Mouse (Mus musculus) gastrocnemius, postnatal 4 days (tissue): Measurements from ENCODE around the gene Itgal. TPM values are rescaled to one million over a fixed set of nuclear protein-coding genes. Genes with fewer than 3 reads are reported as not detected.

ENCODE experiments used
- DNase-seq, 2 experiments: peaks; one replicate each; pipeline ENCODE4 v3.0.0; 2021 to 2022; ENCODE audit warnings: low spot score in 2 of 2, mixed read lengths in 2 of 2
- total RNA-seq, 2 experiments: library from RNA; stranded (reverse); gene quantifications; 2 replicates each; pipeline ENCODE4 v1.2.3; 2021

Itgal gene
- total RNA-seq, 2 experiments from 2014 or later = 1.8 to 2.8 TPM

DNA sequence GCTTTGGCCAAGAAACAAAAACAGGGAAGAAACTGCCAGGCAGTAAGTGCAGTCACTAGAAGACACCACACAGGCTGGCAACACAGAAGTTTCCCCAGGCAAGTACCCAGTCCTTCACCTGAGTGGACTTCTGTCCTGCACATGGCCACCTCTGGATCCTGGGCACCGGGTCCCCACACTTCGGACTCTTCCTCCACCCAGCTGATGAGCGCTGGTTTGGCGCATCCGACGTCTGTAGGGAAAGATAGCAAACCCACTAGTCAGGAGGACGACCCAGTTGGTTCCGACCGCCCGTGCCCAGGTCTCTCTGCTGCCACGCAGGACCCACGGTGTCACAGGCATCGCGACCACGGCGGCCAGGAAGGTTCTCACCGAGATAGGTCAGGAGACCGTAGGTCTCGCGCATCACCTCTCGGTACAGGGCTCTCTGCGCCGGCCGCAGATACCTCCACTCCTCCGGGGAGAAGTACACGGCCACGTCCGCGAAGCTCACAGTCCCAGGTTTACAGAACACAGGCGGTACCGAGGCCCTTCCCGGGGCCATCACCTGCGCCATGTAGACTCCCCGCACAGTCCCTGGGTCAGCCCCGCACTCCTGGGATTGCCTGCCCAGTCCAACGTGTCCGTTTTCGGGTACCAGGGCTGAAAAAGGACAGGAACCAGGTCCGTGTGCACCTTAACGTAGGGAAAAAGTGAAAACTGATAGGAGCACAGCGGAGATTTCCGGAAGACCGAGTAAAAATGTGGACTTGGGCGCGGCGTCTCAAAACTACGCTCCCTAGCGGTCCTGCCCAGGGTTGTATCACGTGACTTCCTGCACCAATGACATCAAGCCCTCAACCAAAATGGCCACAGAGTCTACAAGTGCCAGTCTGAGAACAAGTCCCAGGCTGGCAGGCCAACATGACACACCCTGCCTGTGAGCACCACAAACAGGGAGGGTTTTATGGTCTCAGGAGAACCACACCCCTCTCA, 79.5 kb downstream of the Itgal start, which contains the start of gene Zfp747:
Zfp747 (minus strand) TSS at position 780 of the 975 bp plus-strand sequence.
- DNase-seq = peak; percentile 70 to 91

DNA sequence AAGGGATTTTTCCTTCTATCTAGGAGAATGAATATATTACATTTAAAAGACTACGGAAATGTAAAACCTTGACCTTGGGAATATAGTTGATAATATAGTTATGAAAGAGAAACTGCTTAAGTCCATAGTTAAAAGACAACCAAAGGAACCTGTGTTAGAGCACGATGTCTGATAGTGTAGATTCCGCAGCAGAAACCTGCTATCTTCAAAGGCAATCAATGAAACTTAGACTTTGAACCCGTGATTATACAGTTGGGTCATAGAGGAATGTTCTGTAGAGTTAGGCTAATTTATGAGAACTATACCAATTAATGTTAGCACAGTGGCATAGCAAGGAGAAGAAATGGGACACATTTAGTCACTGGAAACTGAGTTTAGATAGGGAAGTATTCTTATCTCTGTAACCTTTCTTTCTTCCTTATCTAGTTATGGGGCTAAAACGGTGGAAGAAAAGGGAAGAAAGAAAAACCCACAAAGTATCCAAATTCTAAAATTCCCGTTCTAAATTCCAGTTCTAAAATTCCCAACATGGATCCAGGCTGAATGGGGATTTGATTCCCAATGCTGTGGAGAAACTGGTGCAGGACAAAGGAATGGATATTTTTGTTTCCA, 82.4 kb downstream of the Itgal start:
- DNase-seq = no peak

Other genes starting within 250 kb of the Itgal start
- gene Zg16, start 208.9 kb upstream of the Itgal start, total RNA-seq = under 1 TPM in 1 of 2 experiments, not detected in 1; 0.47 TPM
- 1 to 10 TPM; 1.3 to 1.8 TPM for gene AI467606, start 204.9 kb upstream of the Itgal start, total RNA-seq
- gene Qprt, start 174.0 kb upstream of the Itgal start, total RNA-seq = 1 to 10 TPM; 4.6 to 5.2 TPM
- under 1 TPM; 0.54 to 0.91 TPM for gene Spn, start 158.4 kb upstream of the Itgal start, total RNA-seq
- 10 to 100 TPM; 47.4 to 55.9 TPM for gene Cd2bp2, start 100.2 kb upstream of the Itgal start, total RNA-seq
- 10 to 100 TPM; 48.0 to 51.7 TPM for gene Tbc1d10b, start 87.8 kb upstream of the Itgal start, total RNA-seq
- over 10,000 TPM; 28,893 to 32,257 TPM for gene Mylpf, start 87.4 kb upstream of the Itgal start, total RNA-seq
- 1 to 10 TPM; 9.0 to 9.8 TPM for gene Zfp553, start 63.2 kb upstream of the Itgal start, total RNA-seq
- gene Sept1, start 63.1 kb upstream of the Itgal start, total RNA-seq = 1 to 10 TPM; 7.4 to 7.6 TPM
- gene Zfp771, start 52.0 kb upstream of the Itgal start, total RNA-seq = 10 to 100 TPM; 23.7 to 29.6 TPM
- gene Dctpp1, start 35.6 kb upstream of the Itgal start, total RNA-seq = 10 to 100 TPM; 35.6 to 48.5 TPM
- 10 to 100 TPM; 22.1 to 23.7 TPM for gene Sephs2, start 22.2 kb upstream of the Itgal start, total RNA-seq
- 10 to 100 TPM; 32.3 to 36.0 TPM for gene Zfp768, start 49.3 kb downstream of the Itgal start, total RNA-seq
- 1 to 10 TPM; 4.6 to 6.9 TPM for gene Zfp747, start 79.8 kb downstream of the Itgal start, total RNA-seq
- 1 to 10 TPM; 2.8 to 3.3 TPM for gene 9130019O22Rik, start 90.9 kb downstream of the Itgal start, total RNA-seq
- 1 to 10 TPM; 4.7 to 5.5 TPM for gene E430018J23Rik, start 97.4 kb downstream of the Itgal start, total RNA-seq
- gene Zfp764, start 110.6 kb downstream of the Itgal start, total RNA-seq = 1 to 10 TPM; 4.6 to 5.0 TPM
- 1 to 10 TPM; 6.6 to 9.1 TPM for gene Zfp688, start 125.8 kb downstream of the Itgal start, total RNA-seq
- gene Zfp689, start 152.9 kb downstream of the Itgal start, total RNA-seq = 1 to 10 TPM; 3.3 to 3.4 TPM
- 10 to 100 TPM; 26.1 to 32.5 TPM for gene Prr14, start 163.4 kb downstream of the Itgal start, total RNA-seq
- gene Fbrs, start 182.9 kb downstream of the Itgal start, total RNA-seq = 10 to 100 TPM; 39.7 to 51.3 TPM
- 10 to 100 TPM; 70.3 to 78.6 TPM for gene Srcap, start 215.7 kb downstream of the Itgal start, total RNA-seq
- gene Gm42715, start 223.3 kb downstream of the Itgal start, total RNA-seq = 10 to 100 TPM; 15.0 to 19.1 TPM